Mouse (Mus musculus): ENCODE results near the gene Ap2s1. TPM values are rescaled to one million over a fixed set of nuclear protein-coding genes. Genes with fewer than 3 reads are reported as not detected.

The Ap2s1 gene
- polyA plus RNA-seq (2014; fragmentation: Nextera tagmentation; extraction: Ambion mirVana), result 261 and 266 TPM in 2 replicates

DNA sequence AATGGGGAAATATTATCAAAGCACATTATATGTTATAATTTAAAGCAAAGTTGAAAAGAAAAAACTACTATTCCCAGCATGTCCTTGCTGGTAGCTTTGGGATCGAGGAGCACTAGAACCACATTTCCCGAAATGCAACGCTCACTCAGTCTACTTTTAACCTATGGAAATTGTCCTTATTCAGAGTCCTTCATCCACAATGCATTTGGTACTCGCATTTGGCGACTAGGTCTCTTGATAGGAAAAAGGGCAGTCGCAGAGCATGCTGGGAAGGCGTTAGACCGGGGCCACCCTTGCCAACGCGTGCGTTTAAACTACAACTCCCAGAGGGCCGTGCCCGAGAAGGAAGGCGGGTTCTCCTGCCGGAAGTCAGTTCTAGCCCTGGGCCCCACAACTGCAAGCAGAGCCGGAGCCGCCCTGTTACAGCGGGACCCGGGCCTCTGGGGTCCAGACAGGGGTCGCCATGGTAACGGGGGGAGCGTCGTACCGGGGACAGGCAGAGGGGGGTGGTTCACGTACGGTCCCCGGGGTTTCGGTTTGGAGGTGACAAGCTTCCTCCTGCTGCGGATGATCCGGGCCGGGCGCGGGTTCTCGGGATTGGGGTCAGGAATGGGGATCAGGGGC is at the start of gene Ap2s1:
Gene Ap2s1 (plus strand): TSS at position 338 of the 624 bp plus-strand sequence.
- DNase-seq (ENCODE audit: low spot score), result peak; percentile 97
- Histone ChIP-seq H3K4me3 (ENCODE audit: low read depth, low read length) (peak within 1 kb of the TSS; percentile 66), H3K36me3 (ENCODE audit: control insufficient read depth, insufficient read depth, low read length) (no peaks in the 10 kb centered on the region), H3K9ac (ENCODE audit: low read length) (peak within 1 kb of the TSS; percentile 64), H3K4me1 (ENCODE audit: control insufficient read depth, insufficient read depth, low read length) (peaks cover 9% of the 10 kb centered on the region; the same call in 1 of the 2 replicates), H3K27ac (replicated peaks; ENCODE audit: low read depth, low read length) (0 out of 2 replicates have a peak within 1 kb of the TSS, but pooled peaks have one; percentile 0), H3K4me2 (ENCODE audit: low read depth, severe bottlenecking) (peak within 1 kb of the TSS; percentile 92), H3K27me3 (ENCODE audit: control insufficient read depth, insufficient read depth, low read length) (no peaks in the 10 kb centered on the region), H3K9me3 (ENCODE audit: control insufficient read depth, low read length) (no peaks in the 10 kb centered on the region)
- WGBS, result under 1% methylated on average over 34 of the region's 34 CpGs
- peak; percentile 93 for ATAC-seq (ENCODE audit: insufficient number of reproducible peaks, low FRiP score, low TSS enrichment, low read depth)

DNA sequence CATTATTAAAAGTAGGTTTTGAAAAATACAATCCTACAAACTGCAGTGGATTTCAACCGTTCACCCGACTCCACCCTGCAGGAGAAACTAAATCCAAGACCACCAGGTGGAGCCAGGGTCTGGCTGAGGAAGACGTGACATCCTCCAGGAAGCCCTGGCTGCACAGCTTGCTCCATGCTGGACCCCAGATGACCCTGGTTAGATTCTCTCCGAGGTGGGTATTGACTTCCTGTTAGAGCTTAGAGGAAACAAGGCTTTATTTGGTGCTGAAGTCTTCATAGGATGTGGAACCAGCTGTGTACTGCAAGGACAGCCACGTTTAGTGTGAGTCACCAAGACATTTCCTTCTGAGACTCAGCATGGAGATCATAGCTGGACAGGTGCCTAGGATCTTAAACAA is 49.0 kb upstream of the Ap2s1 start:
- 0 out of 2 replicates have a peak, but pooled peaks cover 4% of the 10 kb centered on the region for H3K9me3 ChIP-seq (ENCODE audit: control insufficient read depth, low read length)
- no peak overlapping the region for H3K9ac ChIP-seq (ENCODE audit: low read length)
- H3K4me2 ChIP-seq (ENCODE audit: low read depth, severe bottlenecking), result no peak overlapping the region
- no peaks in the 10 kb centered on the region for H3K4me1 ChIP-seq (ENCODE audit: control insufficient read depth, insufficient read depth, low read length)
- no peaks in the 10 kb centered on the region for H3K36me3 ChIP-seq (ENCODE audit: control insufficient read depth, insufficient read depth, low read length)
- H3K4me3 ChIP-seq (ENCODE audit: low read depth, low read length), result no peak overlapping the region
- DNase-seq (ENCODE audit: low spot score) (no peak), ATAC-seq (ENCODE audit: insufficient number of reproducible peaks, low FRiP score, low TSS enrichment, low read depth) (no peak)
- no peak overlapping the region for H3K27ac ChIP-seq (replicated peaks; ENCODE audit: low read depth, low read length)
- WGBS, result 78% methylated on average over 5 of the region's 5 CpGs
- no peaks in the 10 kb centered on the region for H3K27me3 ChIP-seq (ENCODE audit: control insufficient read depth, insufficient read depth, low read length)

DNA sequence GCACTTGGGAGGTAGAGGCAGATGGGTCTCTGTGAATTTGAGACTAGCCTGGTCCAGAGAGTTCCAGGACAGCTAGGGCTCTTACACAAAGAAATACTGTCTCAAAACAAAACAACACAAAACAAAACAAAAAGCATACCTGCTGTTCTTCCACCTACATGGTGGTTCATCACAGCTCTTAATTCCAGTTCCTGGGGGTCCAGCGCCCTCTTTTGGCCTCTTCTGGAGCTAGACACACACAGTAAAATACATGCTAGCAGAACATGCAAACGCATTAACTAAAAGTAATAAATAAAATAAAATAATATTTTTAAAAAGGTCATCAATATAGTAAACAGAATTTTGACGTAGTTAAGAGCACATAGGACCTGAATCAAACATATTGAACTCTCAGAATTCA is 43.2 kb upstream of the Ap2s1 start:
- Histone ChIP-seq H3K27ac (replicated peaks; ENCODE audit: low read depth, low read length) (no peak overlapping the region), H3K4me2 (ENCODE audit: low read depth, severe bottlenecking) (no peak overlapping the region), H3K9ac (ENCODE audit: low read length) (no peak overlapping the region), H3K4me3 (ENCODE audit: low read depth, low read length) (no peak overlapping the region), H3K4me1 (ENCODE audit: control insufficient read depth, insufficient read depth, low read length) (no peaks in the 10 kb centered on the region), H3K36me3 (ENCODE audit: control insufficient read depth, insufficient read depth, low read length) (no peaks in the 10 kb centered on the region), H3K27me3 (ENCODE audit: control insufficient read depth, insufficient read depth, low read length) (no peaks in the 10 kb centered on the region), H3K9me3 (ENCODE audit: control insufficient read depth, low read length) (no peaks in the 10 kb centered on the region)
- ATAC-seq (ENCODE audit: insufficient number of reproducible peaks, low FRiP score, low TSS enrichment, low read depth), result no peak
- DNase-seq (ENCODE audit: low spot score), result no peak
- WGBS, result 32% methylated on average over 3 of the region's 3 CpGs

DNA sequence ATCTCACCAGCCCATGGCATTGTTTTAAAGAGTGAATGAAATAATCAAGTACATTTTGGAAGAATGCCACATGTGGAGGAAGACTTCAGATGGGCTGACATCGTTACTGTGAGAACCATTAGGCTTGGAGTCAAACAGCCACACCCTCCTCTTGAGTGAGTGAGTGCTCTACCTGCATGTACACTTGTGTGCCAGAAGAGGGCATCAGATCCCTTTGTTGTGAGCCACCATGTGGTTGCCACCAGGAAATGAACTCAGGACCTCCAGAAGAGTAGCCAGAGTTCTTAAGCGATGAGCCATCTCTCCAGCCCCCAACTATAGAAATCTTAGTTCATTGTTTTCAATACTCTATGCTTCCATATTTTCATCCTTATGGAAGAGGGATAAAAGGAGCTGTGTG is 39.2 kb upstream of the Ap2s1 start:
- ATAC-seq (ENCODE audit: insufficient number of reproducible peaks, low FRiP score, low TSS enrichment, low read depth), result no peak
- H3K4me3 ChIP-seq (ENCODE audit: low read depth, low read length), result no peak overlapping the region
- no peak for DNase-seq (ENCODE audit: low spot score)
- H3K36me3 ChIP-seq (ENCODE audit: control insufficient read depth, insufficient read depth, low read length), result no peaks in the 10 kb centered on the region
- no peaks in the 10 kb centered on the region for H3K27me3 ChIP-seq (ENCODE audit: control insufficient read depth, insufficient read depth, low read length)
- WGBS, result 40% methylated on average over 2 of the region's 2 CpGs
- H3K4me1 ChIP-seq (ENCODE audit: control insufficient read depth, insufficient read depth, low read length), result no peaks in the 10 kb centered on the region
- no peak overlapping the region for H3K27ac ChIP-seq (replicated peaks; ENCODE audit: low read depth, low read length)
- no peak overlapping the region for H3K4me2 ChIP-seq (ENCODE audit: low read depth, severe bottlenecking)
- H3K9ac ChIP-seq (ENCODE audit: low read length), result no peak overlapping the region
- no peaks in the 10 kb centered on the region for H3K9me3 ChIP-seq (ENCODE audit: control insufficient read depth, low read length)

DNA sequence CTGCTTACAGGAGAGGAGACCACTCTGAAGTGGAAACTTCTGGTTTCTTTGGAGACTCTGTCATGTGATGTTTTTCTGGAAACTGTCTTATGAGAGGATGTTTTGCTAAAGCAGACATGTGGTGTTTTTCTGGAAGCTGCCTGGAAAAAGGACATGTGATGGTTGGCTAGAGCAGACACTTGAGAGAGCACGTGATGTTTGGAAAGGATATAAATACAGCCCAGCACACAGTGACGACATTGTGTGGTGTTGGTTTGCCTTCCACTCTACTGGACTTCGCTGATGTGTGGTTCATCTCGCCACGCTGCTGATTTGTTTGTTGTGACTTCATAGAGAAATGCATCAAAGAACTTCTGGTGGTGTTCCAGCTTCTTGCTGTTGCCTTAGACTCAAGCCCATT is 37.6 kb upstream of the Ap2s1 start:
- no peak overlapping the region for H3K4me2 ChIP-seq (ENCODE audit: low read depth, severe bottlenecking)
- WGBS, result 84% methylated on average over 5 of the region's 5 CpGs

DNA sequence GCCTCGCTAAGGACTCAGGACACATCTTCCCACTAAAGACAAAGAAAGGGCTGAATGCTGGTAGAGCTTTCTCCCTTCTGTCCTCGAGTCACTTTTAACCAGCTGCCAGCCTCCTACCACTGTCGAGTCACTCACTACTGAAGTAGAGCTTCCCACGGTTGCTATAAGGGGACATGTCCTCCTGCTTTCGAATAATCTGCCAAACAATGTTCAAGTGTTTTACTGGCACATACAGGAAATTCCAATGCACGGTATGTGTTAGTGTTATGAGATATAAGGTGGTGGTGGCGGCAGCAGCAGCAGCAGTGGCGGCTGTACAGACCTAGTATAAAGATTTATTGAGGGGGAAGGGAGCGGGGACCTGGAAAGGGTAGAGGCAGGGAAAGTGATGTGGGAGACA is 31.8 kb upstream of the Ap2s1 start:
- Histone ChIP-seq H3K4me1 (ENCODE audit: control insufficient read depth, insufficient read depth, low read length) (0 out of 2 replicates have a peak, but pooled peaks cover 4% of the 10 kb centered on the region), H3K9me3 (ENCODE audit: control insufficient read depth, low read length) (no peaks in the 10 kb centered on the region), H3K4me3 (ENCODE audit: low read depth, low read length) (no peak overlapping the region), H3K27me3 (ENCODE audit: control insufficient read depth, insufficient read depth, low read length) (no peaks in the 10 kb centered on the region), H3K36me3 (ENCODE audit: control insufficient read depth, insufficient read depth, low read length) (no peaks in the 10 kb centered on the region), H3K9ac (ENCODE audit: low read length) (no peak overlapping the region), H3K4me2 (ENCODE audit: low read depth, severe bottlenecking) (no peak overlapping the region), H3K27ac (replicated peaks; ENCODE audit: low read depth, low read length) (no peak overlapping the region)
- DNase-seq (ENCODE audit: low spot score) (no peak), ATAC-seq (ENCODE audit: insufficient number of reproducible peaks, low FRiP score, low TSS enrichment, low read depth) (no peak)
- 46% methylated on average over 9 of the region's 9 CpGs for WGBS

More for the DNA sequence above, 37.6 kb upstream of the Ap2s1 start:
- ATAC-seq (ENCODE audit: insufficient number of reproducible peaks, low FRiP score, low TSS enrichment, low read depth) (no peak), DNase-seq (ENCODE audit: low spot score) (no peak)
- no peaks in the 10 kb centered on the region for H3K9me3 ChIP-seq (ENCODE audit: control insufficient read depth, low read length)
- no peak overlapping the region for H3K4me3 ChIP-seq (ENCODE audit: low read depth, low read length)
- no peak overlapping the region for H3K9ac ChIP-seq (ENCODE audit: low read length)
- H3K36me3 ChIP-seq (ENCODE audit: control insufficient read depth, insufficient read depth, low read length), result no peaks in the 10 kb centered on the region
- H3K27ac ChIP-seq (replicated peaks; ENCODE audit: low read depth, low read length), result no peak overlapping the region
- H3K4me1 ChIP-seq (ENCODE audit: control insufficient read depth, insufficient read depth, low read length), result no peaks in the 10 kb centered on the region
- H3K27me3 ChIP-seq (ENCODE audit: control insufficient read depth, insufficient read depth, low read length), result no peaks in the 10 kb centered on the region

DNA sequence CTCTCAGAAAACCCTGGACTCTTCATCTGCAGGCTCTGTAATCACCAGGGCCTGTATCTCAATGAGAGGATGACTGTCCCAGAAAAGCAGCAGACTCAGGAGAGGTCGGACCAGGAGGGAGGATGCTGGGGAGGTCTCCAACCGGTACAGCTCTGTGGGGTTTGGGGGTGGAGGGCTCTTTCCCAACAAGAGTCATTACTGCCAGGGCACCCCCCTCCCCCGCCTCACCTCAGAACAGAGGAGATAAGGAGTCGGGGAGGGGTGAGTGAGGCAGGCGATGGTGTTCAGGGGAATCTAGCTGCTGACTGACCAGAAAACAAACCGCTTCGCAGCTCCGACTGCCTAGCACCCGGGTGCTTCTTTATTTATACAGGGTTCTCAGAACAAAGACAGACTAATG is 30.0 kb upstream of the Ap2s1 start:
- Histone ChIP-seq H3K27ac (replicated peaks; ENCODE audit: low read depth, low read length) (no peak overlapping the region), H3K9me3 (ENCODE audit: control insufficient read depth, low read length) (no peaks in the 10 kb centered on the region), H3K4me2 (ENCODE audit: low read depth, severe bottlenecking) (no peak overlapping the region), H3K27me3 (ENCODE audit: control insufficient read depth, insufficient read depth, low read length) (no peaks in the 10 kb centered on the region), H3K4me3 (ENCODE audit: low read depth, low read length) (no peak overlapping the region), H3K36me3 (ENCODE audit: control insufficient read depth, insufficient read depth, low read length) (no peaks in the 10 kb centered on the region), H3K9ac (ENCODE audit: low read length) (no peak overlapping the region), H3K4me1 (ENCODE audit: control insufficient read depth, insufficient read depth, low read length) (0 out of 2 replicates have a peak, but pooled peaks cover 4% of the 10 kb centered on the region)
- ATAC-seq (ENCODE audit: insufficient number of reproducible peaks, low FRiP score, low TSS enrichment, low read depth), result no peak
- WGBS, result 24% methylated on average over 9 of the region's 9 CpGs
- DNase-seq (ENCODE audit: low spot score), result no peak

DNA sequence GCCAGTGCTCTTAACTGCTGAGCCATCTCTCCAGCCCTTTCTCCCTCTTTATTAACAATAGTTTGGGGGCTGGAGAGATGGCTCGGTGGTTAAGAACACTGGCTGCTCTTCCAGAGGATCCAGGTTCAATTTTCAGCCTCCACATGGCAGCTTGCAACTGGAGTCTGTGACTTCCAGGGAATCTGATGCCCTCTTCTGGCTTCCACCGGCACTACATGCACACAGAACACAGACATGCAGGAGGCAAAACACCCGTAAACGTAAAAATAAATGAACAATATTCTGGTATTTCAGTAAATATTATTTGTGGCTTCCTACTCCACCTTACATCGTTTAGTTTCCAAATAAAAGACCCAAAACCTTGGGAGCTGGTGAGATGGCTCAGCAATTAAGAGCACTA is 27.6 kb upstream of the Ap2s1 start:
- Histone ChIP-seq H3K9me3 (ENCODE audit: control insufficient read depth, low read length) (no peaks in the 10 kb centered on the region), H3K27ac (replicated peaks; ENCODE audit: low read depth, low read length) (no peak overlapping the region), H3K4me2 (ENCODE audit: low read depth, severe bottlenecking) (no peak overlapping the region), H3K36me3 (ENCODE audit: control insufficient read depth, insufficient read depth, low read length) (no peaks in the 10 kb centered on the region), H3K9ac (ENCODE audit: low read length) (no peak overlapping the region), H3K27me3 (ENCODE audit: control insufficient read depth, insufficient read depth, low read length) (no peaks in the 10 kb centered on the region), H3K4me3 (ENCODE audit: low read depth, low read length) (no peak overlapping the region), H3K4me1 (ENCODE audit: control insufficient read depth, insufficient read depth, low read length) (0 out of 2 replicates have a peak, but pooled peaks cover 4% of the 10 kb centered on the region)
- DNase-seq (ENCODE audit: low spot score) (no peak), ATAC-seq (ENCODE audit: insufficient number of reproducible peaks, low FRiP score, low TSS enrichment, low read depth) (no peak)
- WGBS, result 78% methylated on average over 5 of the region's 5 CpGs

Measured in limb, embryonic 11.5 days (tissue).